Mouse (Mus musculus) liver, embryonic 16.5 days (tissue): ENCODE results near the gene Cmtm7. TPM values are rescaled to one million over a fixed set of nuclear protein-coding genes. Genes with fewer than 3 reads are reported as not detected.

Experiments used
- polyA plus RNA-seq: library from polyadenylated mRNA; unstranded; fragments of >200 nt; fragmentation: Nextera tagmentation; extraction: Ambion mirVana; gene quantifications from 2 replicates; pipeline ENCODE4 v1.2.1, GENCODE M21; 2015

Cmtm7 gene
- polyA plus RNA-seq, 1 experiment from 2014 or later: 50.5 TPM

Other genes with a start within 250 kb of the Cmtm7 start
- gene Trim71, start 217.5 kb downstream of the Cmtm7 start, polyA plus RNA-seq: 0.69 and 0.71 TPM in 2 replicates
- gene Cnot10, start 141.7 kb downstream of the Cmtm7 start, polyA plus RNA-seq: 23.0 and 24.4 TPM in 2 replicates
- gene Dync1li1, start 93.1 kb downstream of the Cmtm7 start, polyA plus RNA-seq: 18.4 and 19.3 TPM in 2 replicates
- 28.9 and 32.2 TPM in 2 replicates for gene Cmtm6, start 50.7 kb downstream of the Cmtm7 start, polyA plus RNA-seq
- gene Cmtm8, start 62.3 kb upstream of the Cmtm7 start, polyA plus RNA-seq: 57.6 and 62.3 TPM in 2 replicates
- 6.0 and 6.4 TPM in 2 replicates for gene Gpd1l, start 152.1 kb upstream of the Cmtm7 start, polyA plus RNA-seq
- gene Osbpl10, start 196.7 kb upstream of the Cmtm7 start, polyA plus RNA-seq: 0.11 TPM in 1 of 2 replicates, not detected in the other
- gene Rps27rt, start 200.9 kb upstream of the Cmtm7 start, polyA plus RNA-seq: 96.9 and 142 TPM in 2 replicates